Mouse (Mus musculus) bone marrow, adult 2 months (tissue): ENCODE measurements around the gene Crkl.

Experiments used
- CTCF ChIP-seq: fragments of 200-500 bp; IDR thresholded peaks from 2 replicates; pipeline ENCODE4 v1.5.1; 2011; ENCODE audit warnings: low read length, control low read depth; ENCODE audit not compliant: control insufficient read depth, insufficient read depth
- POLR2A ChIP-seq: fragments of 200-500 bp; IDR thresholded peaks from 2 replicates; pipeline ENCODE4 v1.6.1; 2011; ENCODE audit warnings: low read depth, mild to moderate bottlenecking, control low read depth, low read length, borderline replicate concordance; ENCODE audit not compliant: control insufficient read depth

DNA sequence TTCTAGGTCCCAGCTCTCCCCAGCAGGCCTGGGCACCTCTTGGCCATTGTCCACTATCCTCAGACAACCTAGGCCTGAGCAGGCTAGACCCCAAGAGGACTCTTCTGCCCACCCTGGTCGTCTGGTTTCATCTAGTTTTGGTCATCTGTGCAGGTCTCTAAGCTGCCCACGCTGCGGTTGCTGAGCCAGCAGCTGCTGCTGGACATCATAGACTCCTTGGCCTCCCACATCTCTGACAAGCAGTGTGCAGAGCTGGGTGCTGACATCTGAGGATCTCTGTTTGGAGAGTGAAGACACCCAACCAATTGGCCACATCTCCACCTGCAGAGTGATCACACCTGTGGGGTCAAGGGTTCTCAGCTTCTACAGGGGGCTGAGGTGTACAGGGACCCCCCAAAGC lies 73.7 kb downstream of the Crkl start:
- no peak for TF ChIP-seq POLR2A
- TF ChIP-seq CTCF = no peak
